Mouse (Mus musculus) cerebellum, adult 8-10 months (tissue): ENCODE results near the gene Spg20.

Source experiments
- DNase-seq: peaks from one replicate; pipeline ENCODE4 v3.0.0; 2022

Spg20 gene

DNA sequence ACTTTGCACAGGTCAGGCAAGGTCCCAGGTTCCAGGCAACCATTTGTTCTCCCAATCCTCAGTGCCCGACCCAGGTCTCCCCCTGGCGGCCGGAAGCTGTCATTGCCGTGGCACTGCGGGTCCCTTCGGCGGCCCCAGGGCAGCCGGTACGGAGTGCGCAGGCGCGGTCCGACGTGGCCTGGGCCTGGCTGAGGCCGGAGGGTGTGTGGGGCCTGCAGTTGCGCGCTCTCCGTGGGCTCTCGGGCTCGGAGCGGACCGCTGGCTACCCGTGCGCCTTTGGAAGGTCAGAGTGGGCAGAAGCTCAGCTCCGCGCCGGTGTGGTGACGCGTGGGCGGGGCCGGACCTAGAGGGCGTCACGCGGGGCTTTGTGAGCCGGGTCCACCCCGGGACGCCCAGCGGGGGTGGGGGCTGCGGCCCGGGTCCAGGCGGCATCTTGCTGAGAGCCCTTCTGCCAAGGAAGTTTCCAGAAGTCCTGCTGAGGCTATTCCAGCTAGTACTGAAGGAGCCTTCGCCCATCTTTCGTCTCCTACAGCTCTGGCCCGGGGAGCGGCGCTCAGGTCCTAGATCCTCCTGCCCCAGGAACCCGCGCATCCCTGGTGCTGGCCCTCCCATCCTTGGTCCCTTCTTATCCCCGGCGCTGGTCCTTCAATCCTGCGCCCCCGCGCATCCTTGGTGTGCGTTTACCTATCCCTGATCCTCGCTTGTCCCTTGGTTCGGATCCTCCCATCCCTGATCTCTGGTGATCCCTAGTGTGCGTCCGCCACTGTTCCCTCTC lies at the start of gene Spg20:
Spg20 (plus strand) TSS at position 174 of the 775 bp plus-strand sequence.
- DNase-seq, result peak; percentile 99

- DNase-seq, result no peak
Measured at GRCm38 (mm10) chr3:55062653-55063052, 49.3 kb upstream of the Spg20 start.

GRCm38 (mm10) chr3:55064396-55064795 lies 47.5 kb upstream of the Spg20 start:
- DNase-seq, result peak; percentile 41

DNA sequence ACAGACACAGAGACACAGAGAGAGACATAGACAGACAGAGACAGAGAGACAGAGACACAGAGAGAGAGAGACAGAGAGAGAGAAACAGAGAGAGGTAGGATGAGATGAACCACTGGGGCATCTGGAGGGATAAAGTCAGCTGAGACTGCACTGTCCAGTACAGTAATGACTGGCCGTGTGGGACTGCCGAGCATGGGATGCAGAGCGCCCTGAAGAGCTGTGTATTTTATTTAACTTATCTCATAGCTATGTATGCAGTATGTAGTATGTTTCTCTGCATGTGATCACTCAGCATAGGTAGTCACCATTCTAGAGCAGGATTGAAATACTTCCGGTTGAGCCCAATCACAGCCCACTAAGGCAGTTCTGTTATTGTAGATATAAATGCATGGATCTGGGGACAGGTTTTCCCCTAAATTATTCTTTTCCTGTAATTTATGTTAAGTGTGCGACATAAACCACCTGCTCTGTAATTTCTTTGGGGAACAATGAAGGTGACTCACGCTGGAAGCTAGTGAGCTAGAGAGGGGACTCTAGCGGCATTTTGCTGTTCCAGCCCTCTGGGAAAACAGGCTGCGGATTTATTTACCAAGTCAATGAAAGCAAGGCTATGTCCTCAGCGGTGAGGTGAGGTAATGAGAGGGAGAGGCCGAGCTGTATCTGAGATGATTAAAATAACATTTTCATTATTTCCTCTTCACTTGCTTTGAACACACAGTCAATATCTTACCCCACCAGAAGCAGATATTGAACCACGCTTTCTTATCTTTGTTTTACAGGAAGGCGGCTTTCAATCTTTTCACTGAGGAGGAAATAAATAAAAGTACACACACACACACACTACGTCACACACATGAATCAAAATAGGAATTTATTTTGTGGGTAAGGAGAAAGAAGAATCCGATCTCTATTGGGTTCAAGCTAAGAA lies 45.9 kb upstream of the Spg20 start:
- no peak for DNase-seq

DNA sequence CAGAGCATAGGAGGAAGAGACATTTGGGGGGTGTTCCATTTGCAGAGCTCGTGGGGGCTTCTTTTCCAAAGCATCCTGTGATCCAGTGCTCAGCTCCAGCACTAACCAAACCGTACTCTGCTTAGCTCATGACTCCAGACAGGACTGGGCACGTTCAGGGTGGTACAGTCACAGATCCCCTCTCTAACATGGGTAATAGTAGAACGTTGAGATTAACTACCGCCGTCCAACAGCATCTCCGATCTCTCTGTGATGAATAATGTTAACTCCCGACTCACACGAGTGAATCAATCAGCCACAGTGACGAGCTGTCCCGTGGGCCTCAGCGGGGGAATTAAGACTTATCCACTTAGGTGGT lies 45.3 kb upstream of the Spg20 start:
- no peak for DNase-seq

DNA sequence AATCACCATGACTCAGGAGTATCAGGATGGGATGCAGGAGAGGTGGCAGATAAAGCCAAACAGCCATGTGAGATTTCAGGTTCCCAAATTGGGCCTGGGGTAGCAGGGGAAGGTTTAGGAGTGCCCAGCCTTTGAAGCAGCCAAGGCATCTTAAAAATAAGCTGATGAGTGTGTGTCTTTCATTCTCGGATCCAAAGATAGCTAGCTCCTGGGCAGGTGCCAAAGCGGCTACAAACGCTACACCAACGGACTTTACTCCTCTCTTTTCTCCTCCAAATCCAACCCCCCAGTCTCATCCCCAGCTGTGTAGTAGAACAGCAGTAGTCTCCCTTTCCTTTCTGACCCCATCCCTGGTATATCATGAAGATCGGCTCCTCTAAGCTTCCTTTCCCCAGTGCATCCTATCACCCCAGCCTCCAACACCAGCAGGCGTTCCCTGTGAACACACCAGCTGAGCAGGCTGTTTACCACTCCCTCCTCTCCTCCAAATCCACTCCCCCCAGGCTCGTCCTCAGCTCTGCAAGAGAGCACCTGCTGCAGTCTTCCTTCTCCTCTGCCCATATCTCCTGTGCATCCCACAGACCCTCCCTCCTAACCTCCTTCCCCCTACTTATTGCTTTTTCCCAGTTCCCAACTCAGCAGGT lies 44.0 kb upstream of the Spg20 start:
- DNase-seq, result no peak

GRCm38 (mm10) chr3:55074576-55075293 lies 37.2 kb upstream of the Spg20 start:
- no peak for DNase-seq

DNA sequence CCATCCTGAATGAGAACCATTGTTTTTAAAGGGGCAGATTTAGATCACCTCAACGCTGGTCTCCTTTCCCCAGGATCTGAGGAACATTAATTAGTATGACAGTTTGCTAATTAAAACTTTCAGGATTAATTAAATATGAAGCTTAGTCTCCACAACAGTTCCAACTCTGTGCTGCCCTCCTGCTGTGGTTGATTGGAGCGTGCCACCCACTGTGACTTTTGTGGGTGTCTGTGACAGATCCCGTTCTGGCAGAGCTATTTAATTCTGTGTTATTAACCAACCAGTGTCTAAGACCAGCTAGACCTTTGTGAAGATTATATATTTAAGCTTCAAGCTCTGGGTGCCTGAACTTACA lies 36.6 kb upstream of the Spg20 start:
- no peak for DNase-seq

DNA sequence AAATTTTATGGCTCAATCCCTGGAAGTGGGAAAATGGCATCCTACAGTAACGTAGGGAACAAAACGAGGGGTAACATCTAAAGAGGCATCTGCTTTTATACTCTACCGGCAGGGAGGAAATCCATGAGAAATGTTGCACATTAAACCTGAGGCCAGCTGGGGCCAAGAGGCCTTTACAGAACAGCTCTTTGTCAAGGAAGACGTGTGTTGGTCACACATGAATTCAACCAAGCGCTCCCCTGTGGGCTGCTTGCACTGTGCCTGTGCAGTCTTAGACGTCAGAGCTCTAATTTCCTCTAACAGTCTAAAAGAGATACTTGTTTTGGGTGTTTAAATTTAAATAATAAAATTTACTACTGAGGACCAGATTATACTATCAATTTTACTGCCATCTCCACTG lies 33.7 kb upstream of the Spg20 start:
- no peak for DNase-seq

DNA sequence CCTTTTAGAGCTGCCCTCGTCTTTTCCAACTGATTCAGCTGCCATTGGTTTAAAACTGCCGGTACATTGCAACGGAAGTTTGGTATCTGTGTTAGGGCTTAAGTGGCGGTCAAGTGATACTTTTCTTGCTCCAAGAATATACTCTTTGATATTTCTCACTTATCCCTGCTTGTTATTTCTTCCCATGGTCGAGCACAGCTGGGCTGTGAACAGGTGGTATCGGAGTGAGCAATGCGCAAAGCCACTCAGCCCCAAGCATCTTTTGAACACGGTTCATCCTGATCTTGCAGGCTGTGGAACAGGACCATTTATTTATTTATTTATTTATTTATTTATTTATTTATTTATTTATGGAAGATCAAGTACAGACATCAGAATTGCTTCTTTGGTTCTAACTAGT lies 32.3 kb upstream of the Spg20 start:
- DNase-seq, result no peak

GRCm38 (mm10) chr3:55080055-55080454 lies 31.9 kb upstream of the Spg20 start:
- DNase-seq, result peak; percentile 74

DNA sequence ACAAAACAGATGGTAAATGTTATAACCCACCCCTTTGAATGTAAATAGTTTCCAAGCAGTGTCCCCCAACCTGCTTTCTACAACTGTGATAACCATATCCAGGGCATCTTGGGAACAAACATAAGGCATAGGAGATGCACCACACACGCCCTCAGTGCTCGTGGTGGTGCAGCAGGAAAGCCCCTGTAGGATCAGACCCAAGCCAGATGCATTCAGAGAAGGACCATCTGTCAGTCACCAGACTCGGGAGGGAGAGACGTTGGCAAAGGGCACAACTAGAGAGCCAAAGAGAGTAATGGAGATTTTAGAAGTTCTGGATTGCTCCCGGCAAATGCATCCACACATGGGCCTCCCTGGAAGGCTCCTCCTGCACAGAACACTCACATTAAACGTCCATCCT lies 27.1 kb upstream of the Spg20 start:
- DNase-seq, result no peak

DNA sequence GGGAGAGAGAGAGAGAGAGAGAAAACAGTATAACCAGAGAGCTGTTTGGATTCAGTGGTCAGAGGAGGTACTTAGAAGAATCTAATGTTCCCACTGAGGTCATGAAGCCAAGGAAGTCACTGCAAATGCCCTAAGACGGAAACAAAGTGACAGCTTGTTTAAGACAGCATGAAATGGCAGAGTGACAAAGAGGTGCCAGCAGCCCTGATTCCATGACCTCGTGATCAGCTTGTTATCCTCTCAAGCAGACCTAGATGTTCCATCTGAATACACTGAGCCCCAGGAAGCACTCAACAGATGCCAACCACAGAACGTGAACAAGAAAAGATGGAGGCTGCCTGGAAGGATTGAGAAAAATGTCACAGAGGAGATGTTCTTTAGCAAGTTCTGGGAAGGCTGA lies 26.2 kb upstream of the Spg20 start:
- DNase-seq, result no peak

GRCm38 (mm10) chr3:55086948-55087347 lies 25.0 kb upstream of the Spg20 start:
- no peak for DNase-seq

DNA sequence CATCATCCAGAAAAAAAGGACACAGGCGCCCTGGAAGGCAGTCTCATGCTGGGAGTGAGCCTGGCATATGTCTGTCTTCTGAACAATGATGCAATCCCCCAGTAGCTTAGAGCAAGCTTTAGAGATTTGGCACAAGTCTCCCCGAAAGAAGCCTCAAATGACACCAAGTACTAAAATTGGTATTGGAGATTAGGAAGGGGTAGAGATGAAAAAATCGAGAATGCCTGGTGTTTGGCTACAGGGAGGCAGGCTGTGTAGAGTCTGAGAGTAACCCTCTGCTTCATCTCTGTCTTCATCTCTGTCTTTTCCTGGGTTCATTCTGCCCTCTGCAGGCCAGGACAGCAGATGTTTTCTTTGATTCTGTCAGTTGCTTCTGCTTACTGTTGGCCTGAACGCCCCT lies 24.5 kb upstream of the Spg20 start:
- DNase-seq, result no peak

DNA sequence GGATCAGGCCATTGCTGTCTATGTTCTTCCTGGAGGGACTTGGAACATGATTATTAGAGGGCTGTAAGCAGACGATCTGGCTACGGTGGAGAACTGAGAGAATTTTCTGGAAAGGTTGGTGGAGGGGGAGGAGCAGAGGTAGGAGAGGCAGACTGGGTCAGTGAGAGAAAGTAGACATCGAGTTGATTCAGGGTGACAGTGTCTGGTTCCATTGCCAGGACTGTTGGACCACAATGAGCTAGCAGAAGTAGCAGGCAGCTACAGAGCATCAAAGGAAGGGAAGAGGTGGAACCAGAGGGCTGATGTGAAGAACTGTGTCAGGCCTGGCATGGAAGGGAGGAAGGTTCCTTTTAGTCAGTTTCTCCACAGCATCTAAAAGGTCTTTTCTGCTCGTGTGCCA lies 23.5 kb upstream of the Spg20 start:
- DNase-seq, result no peak

GRCm38 (mm10) chr3:55088843-55089242 lies 23.1 kb upstream of the Spg20 start:
- DNase-seq, result no peak

GRCm38 (mm10) chr3:55089291-55089690 lies 22.6 kb upstream of the Spg20 start:
- DNase-seq, result no peak

DNA sequence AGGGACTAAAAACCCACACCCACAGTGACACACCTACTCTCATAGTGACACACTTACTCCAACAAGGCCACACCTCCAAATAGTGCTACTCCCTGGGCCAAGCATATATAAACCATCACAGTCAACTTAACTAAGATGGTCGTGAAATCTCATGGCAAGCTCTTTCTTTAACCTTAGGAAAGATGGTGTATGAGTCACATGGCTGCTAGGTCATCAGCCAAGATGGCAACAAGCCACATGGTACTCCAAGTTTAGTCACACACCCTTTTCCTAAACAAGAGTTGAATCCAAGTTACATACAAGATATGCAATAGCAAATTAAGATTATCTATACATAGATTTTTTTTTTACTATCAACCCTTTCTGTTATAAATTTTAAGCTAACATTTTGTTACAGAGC lies 18.7 kb upstream of the Spg20 start:
- no peak for DNase-seq

DNA sequence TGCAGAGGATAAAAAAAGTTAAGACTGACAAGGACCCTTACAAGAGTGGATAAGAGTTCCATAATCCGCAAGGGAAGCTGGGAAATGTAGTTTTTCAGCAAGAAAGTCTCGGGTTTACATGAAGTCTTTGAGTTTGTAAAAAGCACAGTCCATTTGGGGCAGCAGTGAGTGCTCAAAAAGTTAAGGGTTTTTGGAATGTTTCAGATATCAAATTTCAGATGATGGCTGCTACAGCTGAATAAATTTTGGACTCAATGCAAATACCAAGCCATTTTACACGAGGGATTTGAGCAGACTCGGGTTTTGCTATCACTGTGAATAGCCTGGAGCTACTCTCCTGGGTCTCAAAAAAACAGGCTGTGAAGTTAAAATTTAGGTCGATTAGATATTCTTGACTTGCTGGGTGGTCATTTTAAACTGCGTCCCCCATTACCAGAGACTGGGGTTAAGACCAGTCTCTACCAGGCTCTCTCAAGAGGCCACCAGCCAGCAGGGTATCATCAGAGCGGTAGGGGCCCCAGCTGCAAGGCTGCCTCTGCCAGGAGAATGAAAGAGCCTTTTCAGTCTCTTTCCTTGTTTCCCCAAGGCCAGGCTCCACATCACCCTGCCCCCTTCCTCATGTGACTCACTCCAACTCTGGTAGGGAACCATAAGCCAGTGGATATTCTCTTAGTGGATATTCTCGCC lies 15.8 kb upstream of the Spg20 start:
- no peak for DNase-seq

GRCm38 (mm10) chr3:55096655-55097005 lies 15.3 kb upstream of the Spg20 start:
- DNase-seq, result no peak

DNA sequence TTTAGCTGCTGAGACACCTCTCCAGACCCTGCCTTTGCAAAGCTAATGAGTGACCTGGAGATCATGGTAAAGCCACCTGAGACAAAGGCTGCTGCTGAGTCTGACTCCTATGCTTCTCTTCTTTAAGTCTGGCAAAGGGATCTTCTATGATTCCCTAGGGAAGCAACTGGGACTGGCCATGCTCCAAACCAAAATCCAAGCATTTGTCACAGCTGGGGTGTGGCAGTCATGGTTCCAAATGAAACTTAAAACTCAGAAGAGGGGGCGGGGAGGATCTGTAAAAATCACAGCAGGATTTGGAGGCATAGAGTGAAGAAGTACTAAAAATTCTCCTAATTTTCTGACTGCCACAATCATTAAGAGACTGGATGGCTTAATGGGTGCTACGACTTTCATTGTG lies 14.7 kb upstream of the Spg20 start:
- DNase-seq, result no peak

GRCm38 (mm10) chr3:55098014-55098413 lies 13.9 kb upstream of the Spg20 start:
- no peak for DNase-seq
